Mouse (Mus musculus): Measurements from ENCODE around the gene Slc7a1.

Slc7a1 gene

GRCm38 (mm10) chr5:148312443-148312842, 87.3 kb downstream of the Slc7a1 start:
- DNase-seq: no peak

DNA sequence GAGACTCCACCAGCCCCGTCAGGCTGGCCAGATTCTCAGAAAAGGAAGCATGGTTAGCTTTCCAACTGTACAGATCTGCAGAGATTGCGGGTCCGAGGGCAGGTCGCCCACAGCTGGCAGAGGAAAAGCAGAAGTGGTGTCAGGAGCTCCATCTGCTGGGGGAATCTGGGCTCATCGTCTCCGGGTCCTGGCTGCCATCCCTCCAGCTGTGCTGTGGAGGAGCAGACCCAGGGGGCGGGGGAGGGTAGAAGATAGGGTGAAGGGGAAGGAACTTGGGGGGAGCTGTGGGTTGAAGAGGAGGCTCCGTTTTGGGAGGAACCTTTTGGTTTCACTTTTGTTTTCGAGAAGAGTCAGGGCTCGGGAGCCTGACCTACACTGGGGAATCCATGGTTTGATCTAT, 88.9 kb downstream of the Slc7a1 start:
- DNase-seq: no peak

- DNase-seq: no peak
Measured at GRCm38 (mm10) chr5:148304112-148304511, 95.6 kb downstream of the Slc7a1 start.

- no peak for DNase-seq
Measured at GRCm38 (mm10) chr5:148302968-148303367, 96.7 kb downstream of the Slc7a1 start.

- DNase-seq: no peak
Measured at GRCm38 (mm10) chr5:148293346-148293745, 106.4 kb downstream of the Slc7a1 start.

DNA sequence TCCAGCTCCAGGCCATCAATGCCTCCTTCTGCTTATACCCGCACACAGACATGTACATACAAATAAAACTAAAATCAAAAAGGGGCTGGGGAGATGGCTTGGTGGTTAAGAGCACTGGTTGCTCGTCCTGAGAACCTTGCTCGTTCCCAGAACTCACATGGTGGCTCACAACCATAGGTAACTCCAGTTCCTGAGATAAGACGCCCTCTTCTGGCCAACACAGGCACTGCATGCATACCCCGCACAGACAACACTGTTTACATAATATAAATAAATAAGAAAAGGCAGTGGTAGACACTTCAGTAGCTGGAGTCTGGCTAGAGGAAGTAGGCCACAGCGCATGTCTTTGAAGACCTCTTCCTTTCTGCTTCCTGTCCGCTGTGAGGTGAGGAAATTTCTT, 106.8 kb downstream of the Slc7a1 start:
- no peak for DNase-seq

GRCm38 (mm10) chr5:148289951-148290350, 109.8 kb downstream of the Slc7a1 start:
- no peak for DNase-seq

DNA sequence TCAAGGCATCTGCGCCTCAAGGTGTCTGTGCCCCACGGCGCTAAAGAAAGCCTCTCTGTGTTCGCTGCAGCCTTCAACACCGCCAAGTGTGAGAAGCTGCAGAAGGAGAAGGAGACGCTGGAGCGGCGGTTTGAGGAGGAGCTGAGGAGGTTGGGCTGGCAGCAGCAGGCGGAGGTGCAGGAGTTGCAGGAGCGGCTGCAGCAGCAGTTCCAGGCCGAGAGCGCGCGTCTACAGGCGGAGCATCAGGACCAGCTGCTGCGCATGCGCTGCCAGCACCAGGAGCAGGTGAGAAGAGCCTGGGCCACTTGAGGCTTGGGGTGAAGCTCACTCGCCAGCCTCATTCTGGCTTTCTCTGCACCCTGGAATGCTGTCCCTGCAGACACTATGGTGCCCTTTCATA, 110.9 kb downstream of the Slc7a1 start:
- DNase-seq: no peak

GRCm38 (mm10) chr5:148287529-148287928, 112.2 kb downstream of the Slc7a1 start:
- DNase-seq: no peak

- DNase-seq: peak; percentile 3
Measured at GRCm38 (mm10) chr5:148283584-148283983, 116.1 kb downstream of the Slc7a1 start.

DNA sequence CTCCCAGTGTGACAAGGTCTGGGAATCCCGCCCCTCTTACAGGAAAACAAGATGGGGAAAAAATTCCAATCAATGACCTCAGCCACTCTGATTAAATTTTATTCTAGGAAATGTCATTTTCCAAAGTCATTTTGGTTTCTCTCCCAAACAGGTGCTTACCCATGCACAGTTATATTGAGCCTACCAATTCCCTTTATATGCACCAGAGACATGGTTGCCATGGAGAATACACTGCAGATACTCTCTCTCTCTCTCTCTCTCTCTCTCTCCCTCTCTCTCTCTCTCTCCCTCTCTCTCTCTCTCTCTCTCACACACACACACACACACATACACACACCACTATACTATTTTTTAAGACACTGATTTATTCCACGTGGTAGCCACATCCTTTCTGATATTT, 116.5 kb downstream of the Slc7a1 start:
- DNase-seq: no peak

- DNase-seq: no peak
Measured at GRCm38 (mm10) chr5:148282631-148283030, 117.1 kb downstream of the Slc7a1 start.

- no peak for DNase-seq
Measured at GRCm38 (mm10) chr5:148282093-148282492, 117.6 kb downstream of the Slc7a1 start.

DNA sequence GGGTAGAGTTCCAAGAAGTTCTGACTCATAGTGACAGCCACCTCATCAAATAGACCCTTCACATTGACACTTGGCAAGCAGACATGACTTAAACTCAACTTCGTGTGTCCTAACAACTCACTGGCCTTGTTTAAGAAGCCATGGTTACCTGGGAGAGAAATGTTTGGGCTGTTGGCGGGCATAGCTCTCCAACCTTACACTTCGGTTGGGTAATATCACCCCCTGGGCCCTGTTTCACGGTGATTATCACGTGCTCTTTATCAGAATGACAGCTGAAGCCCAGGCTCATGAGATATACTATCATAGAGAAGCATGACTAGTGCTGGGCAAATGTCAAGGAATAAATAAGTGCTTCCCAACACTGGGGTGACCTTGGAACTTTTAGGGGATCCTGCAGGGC, 119.4 kb downstream of the Slc7a1 start:
- DNase-seq: no peak

- DNase-seq: no peak
Measured at GRCm38 (mm10) chr5:148278233-148278632, 121.5 kb downstream of the Slc7a1 start.

Measured in kidney, postnatal 14 days (tissue).